Mouse (Mus musculus): Measurements from ENCODE around the gene Smyd3.

The Smyd3 gene

DNA sequence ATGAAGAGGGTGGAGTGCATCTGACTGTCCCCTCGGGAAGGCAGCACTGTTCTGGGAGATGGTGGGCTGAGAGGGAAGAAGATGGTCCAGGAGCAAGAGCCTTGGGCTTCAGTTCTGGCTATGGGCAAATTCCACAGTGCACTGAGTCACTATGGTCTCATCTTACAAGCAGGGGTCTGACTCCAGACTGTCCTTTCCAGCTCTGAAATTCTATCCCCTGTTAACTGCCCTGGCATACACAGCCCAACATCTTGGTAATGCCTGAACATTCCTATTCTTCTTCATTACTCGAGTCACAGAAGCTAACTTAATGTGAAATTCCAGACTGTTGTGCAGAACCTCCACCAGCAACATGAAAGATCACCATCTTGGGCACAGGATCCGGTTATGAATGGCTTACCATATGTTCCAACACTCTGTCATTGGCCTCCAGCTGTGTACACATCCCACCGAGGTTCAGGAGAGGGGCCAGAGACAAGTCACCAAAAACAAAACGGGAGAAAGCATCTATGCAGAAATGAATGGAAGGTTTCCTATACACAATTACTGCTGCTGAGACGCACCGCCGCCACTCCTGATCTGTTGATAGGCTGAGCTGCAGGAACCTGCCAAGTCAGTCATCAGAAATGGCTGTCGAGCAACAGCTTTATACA lies 517.8 kb downstream of the Smyd3 start:
- DNase-seq = no peak

DNA sequence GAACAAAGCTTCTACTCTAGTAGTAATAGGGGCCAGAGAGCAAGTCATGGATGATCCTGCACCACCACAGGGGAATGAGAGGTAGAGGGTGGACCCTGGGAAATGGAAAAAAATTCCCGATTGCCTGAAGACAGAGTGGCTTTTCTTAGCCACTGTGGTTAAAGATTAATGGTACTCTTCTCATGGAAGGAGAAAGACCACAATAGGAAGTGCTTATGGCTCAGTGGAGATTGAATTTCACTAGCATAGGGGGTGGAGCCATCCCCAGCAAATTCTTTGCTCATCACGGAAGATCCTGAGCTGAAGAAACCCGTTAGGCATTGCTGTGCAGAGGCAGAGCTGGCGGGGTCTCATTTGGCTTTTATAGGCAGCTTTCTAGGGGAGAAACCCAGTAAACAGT lies 520.0 kb downstream of the Smyd3 start:
- DNase-seq = no peak

GRCm38 (mm10) chr1:178994263-178994662 lies 523.6 kb downstream of the Smyd3 start:
- no peak for DNase-seq

GRCm38 (mm10) chr1:178992503-178992902 lies 525.3 kb downstream of the Smyd3 start:
- no peak for DNase-seq

- no peak for DNase-seq
Measured at GRCm38 (mm10) chr1:178991470-178991869, 526.4 kb downstream of the Smyd3 start.

DNA sequence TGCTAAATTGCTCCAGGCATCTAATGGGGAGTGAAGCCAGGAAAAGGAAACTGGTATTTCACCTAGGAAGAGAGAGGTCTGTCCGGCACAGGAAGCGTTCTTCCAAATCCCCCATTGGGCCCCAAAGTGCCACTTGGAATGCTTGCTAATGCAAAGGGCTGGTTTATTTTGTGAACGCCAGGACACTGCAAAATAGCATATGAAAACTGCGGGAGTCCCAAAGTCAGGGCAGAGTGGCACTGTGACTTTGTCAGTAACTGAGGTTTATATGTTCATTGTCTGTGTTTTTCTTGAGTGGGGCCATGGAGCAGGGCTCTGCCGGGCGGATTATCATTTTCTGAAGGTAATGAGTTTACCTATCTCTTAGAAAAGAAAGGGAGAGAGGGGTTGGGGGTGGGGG lies 526.8 kb downstream of the Smyd3 start:
- DNase-seq = no peak

DNA sequence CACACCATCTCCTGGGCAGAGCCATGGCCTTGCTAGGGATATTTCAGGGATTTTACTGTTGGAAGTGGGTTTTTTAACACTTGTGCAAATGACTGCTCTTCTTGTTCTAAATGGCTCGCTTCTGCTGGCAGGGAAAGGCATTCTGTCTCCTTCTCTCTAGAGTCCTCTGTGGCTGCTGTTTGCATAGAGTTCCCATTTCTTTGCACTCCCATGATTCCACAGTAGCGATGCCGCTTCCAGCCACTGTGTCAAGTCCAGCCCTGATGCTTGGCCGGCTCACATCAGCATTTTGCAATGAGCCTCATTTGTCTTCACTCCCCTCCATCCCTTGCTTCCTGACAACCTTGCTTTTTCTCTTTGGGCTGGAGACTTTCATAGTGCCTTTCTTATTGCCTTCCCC lies 528.4 kb downstream of the Smyd3 start:
- no peak for DNase-seq

GRCm38 (mm10) chr1:178988176-178988575 lies 529.7 kb downstream of the Smyd3 start:
- DNase-seq = no peak

GRCm38 (mm10) chr1:178981641-178982040 lies 536.2 kb downstream of the Smyd3 start:
- no peak for DNase-seq

GRCm38 (mm10) chr1:178980185-178980584 lies 537.7 kb downstream of the Smyd3 start:
- DNase-seq = no peak

DNA sequence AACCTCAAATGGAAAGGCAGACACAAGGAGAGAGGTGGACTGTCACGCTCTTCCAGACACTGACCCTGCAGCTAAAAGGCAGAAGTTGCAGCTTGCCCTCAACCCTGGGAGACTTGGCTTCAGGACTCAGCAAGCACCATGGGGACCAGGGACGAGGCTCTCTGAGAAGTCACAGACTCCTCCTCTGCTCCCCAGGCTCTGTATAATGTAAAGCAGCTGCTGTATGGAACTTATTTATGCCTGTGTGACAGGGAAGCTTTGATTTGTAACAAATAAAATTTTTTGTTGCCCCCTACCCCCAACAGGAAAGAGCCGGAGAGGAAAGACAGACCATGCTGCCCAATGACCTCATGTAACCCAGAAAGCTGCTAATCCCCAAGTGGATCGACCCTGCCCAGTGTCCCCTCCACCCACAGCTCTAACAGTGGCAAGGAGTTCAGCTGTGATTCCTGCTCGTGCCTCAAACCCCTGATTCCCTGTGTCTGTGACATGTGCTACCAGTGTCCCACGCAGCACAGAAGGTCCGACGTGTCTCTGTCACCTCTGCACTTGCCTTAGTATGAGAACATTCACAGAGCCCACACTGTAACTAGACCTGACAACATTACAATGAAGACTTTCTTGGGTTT lies 539.1 kb downstream of the Smyd3 start:
- no peak for DNase-seq

DNA sequence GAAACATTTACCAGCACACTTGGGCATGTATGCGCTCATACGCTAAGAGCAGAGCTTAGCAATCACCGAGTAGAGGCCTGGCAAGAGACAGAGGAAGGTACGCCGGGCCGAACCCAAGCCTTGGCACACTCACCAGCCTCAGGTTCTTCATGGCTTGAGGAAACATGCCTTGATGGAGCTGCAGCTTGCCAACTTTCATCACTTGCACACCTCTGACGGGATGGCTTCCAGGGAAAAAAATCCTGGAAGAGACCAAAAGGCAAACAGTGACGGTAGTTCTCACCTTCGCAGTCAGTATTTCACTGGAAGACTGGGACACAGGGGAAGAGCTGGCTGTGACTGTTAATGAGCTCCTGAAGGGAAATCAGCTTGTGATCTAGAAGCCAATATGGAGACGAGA lies 545.8 kb downstream of the Smyd3 start:
- no peak for DNase-seq

DNA sequence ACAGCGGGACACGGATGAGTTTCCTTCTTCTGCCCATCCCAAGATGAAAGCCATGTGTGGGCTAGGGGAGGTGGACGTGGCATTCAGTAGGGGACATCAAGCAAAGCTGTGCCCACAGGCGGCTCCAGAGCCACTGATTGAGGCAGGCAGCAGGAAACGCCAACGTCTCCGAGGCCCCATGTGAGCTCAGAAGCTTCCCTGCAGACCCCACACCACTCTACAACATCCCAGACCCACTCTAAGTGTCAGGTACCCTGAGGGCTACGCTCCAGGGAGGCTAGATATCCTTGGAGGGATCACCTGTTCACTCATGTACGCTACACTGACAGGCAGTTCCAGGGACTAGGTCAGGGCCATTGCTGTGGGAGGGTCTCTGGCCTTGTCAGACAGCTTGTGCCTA lies 556.2 kb downstream of the Smyd3 start:
- DNase-seq = no peak

GRCm38 (mm10) chr1:178960015-178960559 lies 557.8 kb downstream of the Smyd3 start:
- DNase-seq = peak; percentile 51

- DNase-seq = no peak
Measured at GRCm38 (mm10) chr1:178958641-178959040, 559.2 kb downstream of the Smyd3 start.

DNA sequence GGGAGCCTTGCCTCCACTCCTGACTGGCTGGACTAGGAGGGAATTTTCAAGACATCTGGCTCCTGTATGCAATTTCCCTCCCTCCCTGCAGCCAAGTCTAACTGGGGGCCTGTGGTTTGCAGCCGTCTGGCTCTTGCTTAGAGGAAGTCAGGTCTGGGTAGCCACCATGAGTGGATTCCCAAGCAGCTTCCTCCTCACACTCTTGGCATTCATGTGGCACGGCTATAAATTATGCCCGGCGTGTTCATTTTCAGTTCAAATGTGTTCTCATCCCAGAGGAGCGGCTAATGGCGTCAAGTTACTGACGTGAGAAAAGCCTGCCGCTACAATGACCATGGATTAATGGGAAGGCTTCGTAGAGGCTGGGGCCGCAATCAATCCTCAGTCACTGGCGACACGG lies 564.9 kb downstream of the Smyd3 start:
- DNase-seq = no peak

GRCm38 (mm10) chr1:178942251-178942963 lies 575.4 kb downstream of the Smyd3 start:
- no peak for DNase-seq

DNA sequence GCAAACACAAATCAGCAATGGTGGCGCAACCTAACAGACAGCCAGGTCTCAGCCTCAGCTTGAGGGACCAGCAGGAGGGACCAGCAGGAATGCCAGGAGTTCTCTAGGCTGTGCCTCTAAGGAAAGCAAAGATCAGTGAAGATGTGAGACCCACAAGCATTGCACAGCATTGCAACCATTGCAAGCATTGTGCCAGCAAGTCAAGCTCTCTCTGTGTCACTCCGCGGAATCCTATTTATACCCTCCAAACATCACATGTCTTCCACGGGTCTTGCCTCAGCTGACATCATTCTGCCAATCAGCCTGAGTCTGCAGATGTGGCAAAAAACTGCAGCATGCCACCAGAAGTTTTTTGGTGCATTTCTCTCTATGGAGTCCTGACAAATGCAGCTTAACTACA lies 577.5 kb downstream of the Smyd3 start:
- DNase-seq = no peak

GRCm38 (mm10) chr1:178936976-178937375 lies 580.9 kb downstream of the Smyd3 start:
- no peak for DNase-seq

DNA sequence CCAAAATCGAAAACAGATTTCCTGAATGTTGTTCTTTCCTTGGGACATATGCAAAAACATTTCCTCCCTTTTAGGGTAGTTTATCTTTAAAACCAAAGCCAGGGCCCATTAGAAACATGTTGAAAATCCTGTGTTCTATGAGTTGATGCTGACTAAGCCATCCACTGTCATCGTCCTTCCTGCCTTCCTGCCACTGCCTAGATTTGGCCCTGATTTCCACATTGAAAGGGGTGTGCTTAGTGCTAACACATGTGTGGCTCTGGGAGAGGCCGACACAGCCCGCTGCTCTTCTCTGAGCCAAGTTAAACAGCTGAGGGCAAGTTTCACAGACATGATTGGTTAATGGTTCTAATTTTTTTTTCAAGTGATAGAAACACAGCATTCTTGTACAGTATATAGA lies 581.4 kb downstream of the Smyd3 start:
- no peak for DNase-seq

DNA sequence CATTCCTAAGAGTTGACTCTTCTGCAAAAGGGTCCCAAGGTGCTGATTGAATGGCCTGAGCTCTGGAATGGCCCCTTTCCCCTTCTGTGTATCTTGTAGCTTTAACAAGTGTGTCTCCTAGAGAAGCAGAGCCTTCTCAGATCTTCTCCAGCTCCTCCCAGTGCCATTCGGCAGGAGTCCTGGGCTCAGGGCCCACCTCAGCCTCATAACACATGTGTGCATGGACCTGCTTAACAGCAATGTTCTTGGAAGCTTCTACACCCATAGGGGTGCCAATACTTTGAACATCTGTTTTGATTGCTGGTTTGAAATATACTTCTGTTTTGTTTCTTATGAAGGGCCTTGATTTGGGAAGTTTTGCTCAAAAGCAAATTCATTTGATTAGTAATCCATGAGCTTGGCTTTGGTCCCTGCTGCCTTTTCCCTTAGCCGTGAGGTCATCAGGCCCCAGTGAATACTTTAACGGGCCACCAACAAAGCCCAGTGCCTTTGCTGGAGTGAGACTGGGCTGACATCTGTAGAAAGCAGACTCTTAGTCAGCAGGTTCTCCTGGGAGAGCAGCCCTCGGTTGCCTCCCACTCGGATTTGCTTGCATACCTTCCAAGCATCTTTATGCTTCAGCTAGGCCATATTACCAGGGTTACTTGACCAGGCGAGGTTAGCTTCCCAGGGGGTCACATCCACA lies 583.7 kb downstream of the Smyd3 start:
- no peak for DNase-seq

DNA sequence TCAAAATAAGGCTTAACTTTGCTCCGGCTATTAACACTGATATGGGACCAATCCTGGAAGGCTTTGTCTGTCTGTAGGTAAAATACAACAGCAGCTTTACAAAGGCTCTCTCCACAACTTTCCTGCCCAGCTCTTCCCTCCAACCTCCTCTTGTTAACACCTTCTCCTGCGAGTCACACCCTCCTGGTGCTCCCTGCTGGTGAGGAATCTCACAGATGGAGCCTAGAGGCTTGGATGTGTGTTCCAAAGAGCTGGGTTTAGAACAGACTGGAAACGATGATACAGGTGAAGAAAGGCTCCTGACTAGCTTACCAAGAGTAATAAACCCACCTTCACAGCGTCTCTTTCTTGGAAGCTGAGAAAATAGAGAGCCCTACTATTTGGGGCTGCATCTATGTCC lies 588.3 kb downstream of the Smyd3 start:
- DNase-seq = no peak

GRCm38 (mm10) chr1:178924492-178925183 lies 593.2 kb downstream of the Smyd3 start:
- no peak for DNase-seq
